Mouse (Mus musculus) embryonic facial prominence, embryonic 14.5 days (tissue): Measurements from ENCODE around the gene Gm21970. TPM values are rescaled to one million over a fixed set of nuclear protein-coding genes. Genes with fewer than 3 reads are reported as not detected.

Experiments
- ATAC-seq: fragments of 200-750 bp; cut with Nextera tagmentation; 2 replicates; pipeline ENCODE4 v1.8.0; 2017; ENCODE audit warnings: low read depth, moderate number of reproducible peaks, moderate TSS enrichment
- DNase-seq: peaks from one replicate; pipeline ENCODE4 v3.0.0-alpha.2; 2015; ENCODE audit warnings: low spot score
- H3K27ac ChIP-seq: fragments of 300-500 bp; sonication (generic); replicated peaks from 2 replicates; pipeline ENCODE4 v1.5.1; 2014; ENCODE audit warnings: low read depth, mild to moderate bottlenecking, low read length, moderate library complexity
- H3K27me3 ChIP-seq: fragments of 300-500 bp; sonication (generic); replicated peaks from 2 replicates; pipeline ENCODE4 v1.6.1; 2014; ENCODE audit warnings: low read length; ENCODE audit not compliant: control insufficient read depth, insufficient read depth
- H3K36me3 ChIP-seq: fragments of 300-500 bp; sonication (generic); 2 replicates; pipeline ENCODE4 v1.6.1; 2014; ENCODE audit warnings: low read length, mixed read lengths; ENCODE audit not compliant: control insufficient read depth, insufficient read depth
- H3K4me1 ChIP-seq: fragments of 300-500 bp; sonication (generic); 2 replicates; pipeline ENCODE4 v1.6.1; 2014; ENCODE audit warnings: antibody characterized with exemption, low read length; ENCODE audit not compliant: control insufficient read depth, insufficient read depth
- H3K4me2 ChIP-seq: fragments of 300-500 bp; sonication (generic); 2 replicates; pipeline ENCODE4 v1.6.1; 2014; ENCODE audit warnings: low read depth, mild to moderate bottlenecking, low read length, moderate library complexity, mixed read lengths
- H3K4me3 ChIP-seq: fragments of 300-500 bp; sonication (generic); 2 replicates; pipeline ENCODE4 v1.5.1; 2014; ENCODE audit warnings: low read depth, mild to moderate bottlenecking, low read length
- H3K9ac ChIP-seq: fragments of 300-500 bp; sonication (generic); 2 replicates; pipeline ENCODE4 v1.6.1; 2014; ENCODE audit warnings: low read depth, mild to moderate bottlenecking, low read length, moderate library complexity, mixed read lengths
- H3K9me3 ChIP-seq: fragments of 300-500 bp; sonication (generic); 2 replicates; pipeline ENCODE4 v1.6.1; 2016; ENCODE audit warnings: low read length; ENCODE audit not compliant: control insufficient read depth
- WGBS: fragments of 180-500 bp; shearing (Covaris S2); extraction: QIAGEN DNeasy Blood & Tissue Kit; methylation state at CpG from one replicate; pipeline ENCODE4 v1.1.7; 2014; 5-methylcytosine and 5-hydroxymethylcytosine counted together
- polyA plus RNA-seq: library from polyadenylated mRNA; unstranded; fragments of >200 nt; fragmentation: Nextera tagmentation; extraction: Ambion mirVana; gene quantifications from 2 replicates; pipeline ENCODE4 v1.2.1, GENCODE M21; 2014

Gene Gm21970
- polyA plus RNA-seq, 1 experiment from 2014 or later: not detected

GRCm38 (mm10) chr16:91386419-91387120 lies 5.0 kb upstream of the Gm21970 start:
- 90% methylated on average over 10 of the region's 10 CpGs for WGBS
- Histone ChIP-seq H3K27me3 (no peaks in the 10 kb centered on the region), H3K4me2 (no peak overlapping the region), H3K4me3 (no peak overlapping the region), H3K4me1 (no peaks in the 10 kb centered on the region), H3K9ac (no peak overlapping the region), H3K36me3 (peaks cover 63% of the 10 kb centered on the region), H3K27ac (no peak overlapping the region), H3K9me3 (no peaks in the 10 kb centered on the region)
- DNase-seq (no peak), ATAC-seq (no peak)

GRCm38 (mm10) chr16:91387121-91387486 lies 4.4 kb upstream of the Gm21970 start:
- H3K4me1 ChIP-seq: no peaks in the 10 kb centered on the region
- WGBS: 74% methylated on average over 3 of the region's 3 CpGs
- H3K36me3 ChIP-seq: peaks cover 68% of the 10 kb centered on the region

DNA sequence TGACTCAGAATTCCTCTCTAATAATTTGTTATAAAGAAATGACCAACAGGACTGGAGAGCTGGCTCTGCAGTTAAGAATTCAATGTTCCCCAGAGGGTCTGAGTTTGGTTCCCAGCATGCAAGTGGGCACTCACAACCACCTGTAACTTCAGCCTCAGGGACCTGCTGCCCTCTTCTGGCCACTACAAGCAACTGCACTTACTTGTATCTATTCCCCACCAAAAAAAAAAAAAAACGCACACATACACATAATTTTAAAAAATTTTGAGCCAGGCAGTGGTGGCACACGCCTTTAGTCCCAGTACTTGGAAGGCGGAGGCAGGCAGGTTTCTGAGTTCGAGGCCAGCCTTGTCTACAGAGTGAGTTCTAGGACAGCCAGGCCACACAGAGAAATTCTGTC lies 1.4 kb upstream of the Gm21970 start:
- no peak overlapping the region for H3K4me3 ChIP-seq
- no peak for DNase-seq
- H3K27me3 ChIP-seq: no peaks in the 10 kb centered on the region
- no peak overlapping the region for H3K27ac ChIP-seq
- H3K9ac ChIP-seq: no peak overlapping the region
- WGBS: 84% methylated on average over 4 of the region's 4 CpGs
- H3K4me2 ChIP-seq: no peak overlapping the region
- no peaks in the 10 kb centered on the region for H3K9me3 ChIP-seq
- H3K36me3 ChIP-seq: peaks cover 84% of the 10 kb centered on the region
- no peak for ATAC-seq
- no peaks in the 10 kb centered on the region for H3K4me1 ChIP-seq

More at GRCm38 (mm10) chr16:91387121-91387486, 4.4 kb upstream of the Gm21970 start:
- no peaks in the 10 kb centered on the region for H3K27me3 ChIP-seq
- no peak overlapping the region for H3K9ac ChIP-seq
- DNase-seq (no peak), ATAC-seq (no peak)
- H3K4me3 ChIP-seq: no peak overlapping the region
- H3K4me2 ChIP-seq: no peak overlapping the region
- H3K27ac ChIP-seq: no peak overlapping the region
- no peaks in the 10 kb centered on the region for H3K9me3 ChIP-seq

DNA sequence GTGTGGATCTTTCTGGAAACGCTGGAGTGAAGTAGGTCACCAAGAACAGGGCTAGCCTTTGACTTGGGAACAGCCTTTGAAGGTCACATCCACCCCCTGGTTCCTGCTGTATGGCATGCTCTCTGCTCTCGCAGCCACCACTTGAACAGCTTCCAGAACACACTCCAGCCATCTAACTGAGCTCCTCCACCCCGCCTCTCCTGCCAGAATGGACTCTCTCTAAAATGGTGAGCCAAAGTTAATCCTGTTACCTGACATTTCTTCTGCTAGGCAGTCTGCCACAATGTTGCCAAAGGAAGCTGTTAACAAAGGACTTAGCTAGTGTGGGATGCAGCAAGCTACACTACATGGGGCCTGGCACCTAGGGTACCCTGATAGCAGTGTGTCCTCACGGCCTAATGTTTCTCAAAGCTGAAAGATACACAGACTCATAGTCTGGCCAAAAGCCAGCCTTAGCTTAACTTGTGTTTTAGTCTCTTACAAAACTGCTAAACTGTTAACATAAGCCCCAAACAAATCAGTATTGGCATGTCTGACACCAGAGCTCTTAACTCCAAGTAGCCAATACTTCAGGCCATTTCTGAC lies 3.4 kb downstream of the Gm21970 start:
- peaks cover 74% of the 10 kb centered on the region for H3K36me3 ChIP-seq
- H3K9ac ChIP-seq: no peak overlapping the region
- H3K9me3 ChIP-seq: no peaks in the 10 kb centered on the region
- no peak overlapping the region for H3K4me2 ChIP-seq
- H3K4me1 ChIP-seq: no peaks in the 10 kb centered on the region
- H3K27me3 ChIP-seq: no peaks in the 10 kb centered on the region
- DNase-seq (no peak), ATAC-seq (no peak)
- WGBS: 73% methylated on average over 4 of the region's 4 CpGs
- no peak overlapping the region for H3K4me3 ChIP-seq
- H3K27ac ChIP-seq: no peak overlapping the region

DNA sequence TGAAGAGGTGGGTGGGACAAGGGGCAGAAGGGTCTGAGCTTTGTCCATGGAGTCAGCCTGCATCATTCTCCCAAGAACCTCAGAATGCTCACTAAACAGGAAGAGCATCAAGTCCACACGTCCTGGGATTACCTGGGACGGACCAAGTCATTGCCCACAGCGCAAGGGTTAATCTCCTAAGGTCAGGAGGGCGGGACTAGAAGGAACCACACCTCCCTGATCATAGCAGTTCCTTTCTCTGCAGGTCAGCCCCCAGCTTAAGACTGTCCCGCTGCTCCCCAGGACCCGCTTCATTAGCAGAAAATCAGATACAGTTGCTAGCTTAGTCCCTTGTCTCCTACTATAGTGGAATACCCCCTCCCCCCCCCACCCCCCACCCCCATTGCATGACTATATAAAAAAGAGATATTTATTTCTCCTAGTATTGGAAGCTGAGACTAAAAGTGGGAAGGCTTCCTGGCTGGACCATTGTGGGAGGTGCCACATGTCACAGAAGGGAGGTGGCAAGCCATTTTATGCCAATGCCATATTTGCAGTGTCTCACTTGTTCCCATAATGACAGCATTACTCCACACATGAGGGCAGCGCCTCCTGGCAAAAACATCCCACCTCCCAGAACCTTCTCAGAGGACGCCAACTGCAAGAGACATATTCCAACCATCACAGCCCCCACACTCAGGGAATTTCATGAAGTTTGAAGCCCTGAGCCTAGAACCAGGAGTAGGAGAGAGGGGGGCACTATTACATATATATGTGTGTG lies 4.3 kb downstream of the Gm21970 start:
- 58% methylated on average over 8 of the region's 8 CpGs for WGBS
- H3K9me3 ChIP-seq: no peaks in the 10 kb centered on the region
- no peak overlapping the region for H3K4me2 ChIP-seq
- no peak overlapping the region for H3K27ac ChIP-seq
- ATAC-seq (no peak), DNase-seq (no peak)
- H3K36me3 ChIP-seq: peaks cover 66% of the 10 kb centered on the region
- H3K9ac ChIP-seq: no peak overlapping the region
- H3K4me1 ChIP-seq: no peaks in the 10 kb centered on the region
- H3K27me3 ChIP-seq: no peaks in the 10 kb centered on the region
- H3K4me3 ChIP-seq: no peak overlapping the region

GRCm38 (mm10) chr16:91396844-91397537 lies 5.5 kb downstream of the Gm21970 start:
- Histone ChIP-seq H3K4me1 (0 out of 2 replicates have a peak, but pooled peaks cover 4% of the 10 kb centered on the region), H3K27ac (no peak overlapping the region), H3K27me3 (no peaks in the 10 kb centered on the region), H3K4me3 (no peak overlapping the region), H3K36me3 (peaks cover 57% of the 10 kb centered on the region), H3K4me2 (no peak overlapping the region), H3K9ac (no peak overlapping the region), H3K9me3 (no peaks in the 10 kb centered on the region)
- WGBS: 76% methylated on average over 10 of the region's 10 CpGs
- ATAC-seq (no peak), DNase-seq (no peak)

GRCm38 (mm10) chr16:91398030-91398429 lies 6.5 kb downstream of the Gm21970 start:
- no peak overlapping the region for H3K4me2 ChIP-seq
- H3K36me3 ChIP-seq: peaks cover 51% of the 10 kb centered on the region
- H3K27ac ChIP-seq: no peak overlapping the region
- ATAC-seq (no peak), DNase-seq (no peak)
- 0 out of 2 replicates have a peak, but pooled peaks cover 9% of the 10 kb centered on the region for H3K4me1 ChIP-seq
- no peaks in the 10 kb centered on the region for H3K27me3 ChIP-seq
- no peak overlapping the region for H3K4me3 ChIP-seq
- no peaks in the 10 kb centered on the region for H3K9me3 ChIP-seq
- no peak overlapping the region for H3K9ac ChIP-seq
- 90% methylated on average over 12 of the region's 12 CpGs for WGBS

DNA sequence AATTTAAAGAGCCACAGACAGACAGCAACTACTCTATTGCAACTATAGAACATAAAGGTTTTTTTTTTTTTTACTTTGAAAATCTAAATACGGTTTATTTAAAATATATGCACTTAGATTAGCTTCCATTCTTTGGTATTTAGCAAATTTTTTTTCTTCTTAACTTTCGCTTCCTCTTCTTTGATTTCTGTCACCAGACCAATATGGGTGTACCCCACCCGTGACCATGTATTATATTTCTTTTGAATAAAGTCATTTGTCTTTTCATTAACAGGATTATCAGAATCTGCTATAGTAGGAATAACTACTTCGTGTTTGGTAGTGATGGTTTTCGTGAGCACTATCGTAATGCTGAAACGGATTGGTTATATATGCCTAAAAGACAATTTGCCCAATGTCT lies 7.4 kb downstream of the Gm21970 start:
- DNase-seq (no peak), ATAC-seq (no peak)
- Histone ChIP-seq H3K9me3 (no peaks in the 10 kb centered on the region), H3K4me2 (no peak overlapping the region), H3K4me3 (no peak overlapping the region), H3K4me1 (0 out of 2 replicates have a peak, but pooled peaks cover 9% of the 10 kb centered on the region), H3K27me3 (no peaks in the 10 kb centered on the region), H3K36me3 (peaks cover 48% of the 10 kb centered on the region), H3K27ac (no peak overlapping the region), H3K9ac (no peak overlapping the region)
- 91% methylated on average over 7 of the region's 7 CpGs for WGBS
